Mouse (Mus musculus) hindbrain, embryonic 11.5 days (tissue): ENCODE results near the gene Pes1. TPM values are rescaled to one million over a fixed set of nuclear protein-coding genes. Genes with fewer than 3 reads are reported as not detected.
A peak's percentile ranks its signal among the peaks of the same experiment; 100 is the strongest.

Source experiments
- ATAC-seq: fragments of 200-750 bp; cut with Nextera tagmentation; 2 replicates; pipeline ENCODE4 v1.8.0; 2017; ENCODE audit warnings: mild to moderate bottlenecking, moderate TSS enrichment, moderate library complexity; ENCODE audit not compliant: low FRiP score
- DNase-seq: peaks from one replicate; pipeline ENCODE4 v3.0.0-alpha.2; 2015; ENCODE audit warnings: low spot score
- H3K27ac ChIP-seq: fragments of 300-500 bp; sonication (generic); 2 replicates; pipeline ENCODE4 v1.5.1; 2014; ENCODE audit warnings: mild to moderate bottlenecking, low read depth, low read length
- H3K27me3 ChIP-seq: fragments of 300-500 bp; sonication (generic); 2 replicates; pipeline ENCODE4 v1.6.1; 2014; ENCODE audit warnings: mild to moderate bottlenecking, low read length, moderate library complexity, mixed read lengths; ENCODE audit not compliant: control insufficient read depth, insufficient read depth
- H3K36me3 ChIP-seq: fragments of 300-500 bp; sonication (generic); 2 replicates; pipeline ENCODE4 v1.6.1; 2014; ENCODE audit warnings: mild to moderate bottlenecking, low read length, moderate library complexity, mixed read lengths; ENCODE audit not compliant: control insufficient read depth, insufficient read depth
- H3K4me1 ChIP-seq: fragments of 300-500 bp; sonication (generic); replicated peaks from 2 replicates; pipeline ENCODE4 v1.6.1; 2014; ENCODE audit warnings: low read length, mixed read lengths; ENCODE audit not compliant: control insufficient read depth, insufficient read depth
- H3K4me2 ChIP-seq: fragments of 300-500 bp; sonication (generic); replicated peaks from 2 replicates; pipeline ENCODE4 v1.6.1; 2014; ENCODE audit warnings: mild to moderate bottlenecking, low read depth, low read length
- H3K4me3 ChIP-seq: fragments of 300-500 bp; sonication (generic); 2 replicates; pipeline ENCODE4 v1.5.1; 2014; ENCODE audit warnings: low read depth, low read length
- H3K9ac ChIP-seq: fragments of 300-500 bp; sonication (generic); 2 replicates; pipeline ENCODE4 v1.6.1; 2014; ENCODE audit warnings: low read depth, low read length
- H3K9me3 ChIP-seq: fragments of 300-500 bp; sonication (generic); 2 replicates; pipeline ENCODE4 v1.6.1; 2016; ENCODE audit warnings: low read length; ENCODE audit not compliant: control insufficient read depth
- WGBS: fragments of 180-500 bp; shearing (Covaris S2); extraction: QIAGEN DNeasy Blood & Tissue Kit; methylation state at CpG from one replicate; pipeline ENCODE4 v1.1.7; 2014; 5-methylcytosine and 5-hydroxymethylcytosine counted together
- polyA plus RNA-seq: library from polyadenylated mRNA; unstranded; fragments of >200 nt; fragmentation: Nextera tagmentation; extraction: Ambion mirVana; gene quantifications from 2 replicates; pipeline ENCODE4 v1.2.1, GENCODE M21; 2014

Pes1 gene
- polyA plus RNA-seq, 1 experiment from 2014 or later, result 65.7 TPM

GRCm38 (mm10) chr11:3930019-3930418 is 33.8 kb upstream of the Pes1 start:
- Histone ChIP-seq H3K4me1 (peaks cover 2% of the 10 kb centered on the region; the same call in 1 of the 2 replicates), H3K4me3 (no peak overlapping the region), H3K9me3 (no peaks in the 10 kb centered on the region), H3K4me2 (no peak overlapping the region), H3K27me3 (no peaks in the 10 kb centered on the region), H3K9ac (no peak overlapping the region), H3K36me3 (no peaks in the 10 kb centered on the region), H3K27ac (no peak overlapping the region)
- ATAC-seq, result no peak
- WGBS, result 87% methylated on average over 4 of the region's 4 CpGs
- no peak for DNase-seq

GRCm38 (mm10) chr11:3930931-3931330 is 32.8 kb upstream of the Pes1 start:
- no peak overlapping the region for H3K27ac ChIP-seq
- no peak for ATAC-seq
- peak overlapping the region; percentile 74; the same call in 1 of the 2 replicates for H3K4me2 ChIP-seq
- DNase-seq, result no peak
- 0 out of 2 replicates have a peak overlapping the region, but pooled peaks have one; percentile 47 for H3K9ac ChIP-seq
- no peaks in the 10 kb centered on the region for H3K36me3 ChIP-seq
- peak overlapping the region; percentile 39 for H3K4me3 ChIP-seq
- H3K4me1 ChIP-seq, result peaks cover 2% of the 10 kb centered on the region; the same call in 1 of the 2 replicates
- H3K27me3 ChIP-seq, result no peaks in the 10 kb centered on the region
- no peaks in the 10 kb centered on the region for H3K9me3 ChIP-seq
- 29% methylated on average over 6 of the region's 6 CpGs for WGBS

- Histone ChIP-seq H3K4me1 (peaks cover 2% of the 10 kb centered on the region; the same call in 1 of the 2 replicates), H3K27ac (no peak within 1 kb of the TSS), H3K4me2 (peak within 1 kb of the TSS; percentile 74), H3K9ac (peak within 1 kb of the TSS; percentile 47), H3K4me3 (peak within 1 kb of the TSS; percentile 39), H3K36me3 (no peaks in the 10 kb centered on the region), H3K27me3 (no peaks in the 10 kb centered on the region), H3K9me3 (no peaks in the 10 kb centered on the region)
- DNase-seq (peak; percentile 83), ATAC-seq (peak; percentile 86)
- WGBS, result 1% methylated on average over 15 of the region's 26 CpGs
Measured at GRCm38 (mm10) chr11:3931511-3932211, 32.1 kb upstream of the Pes1 start, which contains the start of gene Tcn2. TSS of gene Tcn2 (minus strand) at chr11:3932159.

GRCm38 (mm10) chr11:3933756-3934285 is 30.0 kb upstream of the Pes1 start:
- no peak for DNase-seq
- no peak overlapping the region for H3K9ac ChIP-seq
- H3K27me3 ChIP-seq, result no peaks in the 10 kb centered on the region
- no peaks in the 10 kb centered on the region for H3K9me3 ChIP-seq
- H3K4me2 ChIP-seq, result no peak overlapping the region
- no peak for ATAC-seq
- no peak overlapping the region for H3K4me3 ChIP-seq
- H3K4me1 ChIP-seq, result peaks cover 2% of the 10 kb centered on the region; the same call in 1 of the 2 replicates
- 76% methylated on average over 9 of the region's 9 CpGs for WGBS
- H3K36me3 ChIP-seq, result no peaks in the 10 kb centered on the region
- H3K27ac ChIP-seq, result no peak overlapping the region

- no peaks in the 10 kb centered on the region for H3K36me3 ChIP-seq
- no peak overlapping the region for H3K4me2 ChIP-seq
- H3K27me3 ChIP-seq, result no peaks in the 10 kb centered on the region
- WGBS, result 74% methylated on average over 4 of the region's 4 CpGs
- no peak overlapping the region for H3K27ac ChIP-seq
- peaks cover 2% of the 10 kb centered on the region; the same call in 1 of the 2 replicates for H3K4me1 ChIP-seq
- no peak for DNase-seq
- H3K9ac ChIP-seq, result no peak overlapping the region
- no peak overlapping the region for H3K4me3 ChIP-seq
- ATAC-seq, result no peak
- H3K9me3 ChIP-seq, result no peaks in the 10 kb centered on the region
Measured at GRCm38 (mm10) chr11:3935135-3935534, 28.6 kb upstream of the Pes1 start.

- Histone ChIP-seq H3K27ac (no peak overlapping the region), H3K9ac (no peak overlapping the region), H3K9me3 (no peaks in the 10 kb centered on the region), H3K4me1 (peaks cover under 1% of the 10 kb centered on the region; the same call in 1 of the 2 replicates), H3K4me2 (no peak overlapping the region), H3K27me3 (no peaks in the 10 kb centered on the region), H3K36me3 (no peaks in the 10 kb centered on the region), H3K4me3 (no peak overlapping the region)
- no peak for ATAC-seq
- no peak for DNase-seq
- 94% methylated on average over 3 of the region's 3 CpGs for WGBS
Measured at GRCm38 (mm10) chr11:3936318-3936717, 27.5 kb upstream of the Pes1 start.

GRCm38 (mm10) chr11:3937321-3937874 is 26.4 kb upstream of the Pes1 start:
- Histone ChIP-seq H3K4me2 (no peak overlapping the region), H3K27ac (no peak overlapping the region), H3K9me3 (no peaks in the 10 kb centered on the region), H3K4me3 (no peak overlapping the region), H3K27me3 (no peaks in the 10 kb centered on the region), H3K36me3 (no peaks in the 10 kb centered on the region), H3K9ac (no peak overlapping the region), H3K4me1 (no peaks in the 10 kb centered on the region)
- no peak for ATAC-seq
- no peak for DNase-seq
- WGBS, result 75% methylated on average over 13 of the region's 13 CpGs

GRCm38 (mm10) chr11:3941371-3941770 is 22.4 kb upstream of the Pes1 start:
- no peaks in the 10 kb centered on the region for H3K4me1 ChIP-seq
- WGBS, result 95% methylated on average over 7 of the region's 7 CpGs
- no peaks in the 10 kb centered on the region for H3K27me3 ChIP-seq
- no peaks in the 10 kb centered on the region for H3K36me3 ChIP-seq
- DNase-seq (no peak), ATAC-seq (no peak)
- no peaks in the 10 kb centered on the region for H3K9me3 ChIP-seq
- H3K4me2 ChIP-seq, result no peak overlapping the region
- no peak overlapping the region for H3K4me3 ChIP-seq
- H3K27ac ChIP-seq, result no peak overlapping the region
- no peak overlapping the region for H3K9ac ChIP-seq
